Mouse (Mus musculus) lung, adult 18-20 months (tissue): ENCODE results near the gene Cadm2.

ENCODE experiments used
- DNase-seq, 2 experiments: peaks; one replicate each; pipeline ENCODE4 v3.0.0; 2022; ENCODE audit warnings: mixed read lengths in 2 of 2

The Cadm2 gene

DNA sequence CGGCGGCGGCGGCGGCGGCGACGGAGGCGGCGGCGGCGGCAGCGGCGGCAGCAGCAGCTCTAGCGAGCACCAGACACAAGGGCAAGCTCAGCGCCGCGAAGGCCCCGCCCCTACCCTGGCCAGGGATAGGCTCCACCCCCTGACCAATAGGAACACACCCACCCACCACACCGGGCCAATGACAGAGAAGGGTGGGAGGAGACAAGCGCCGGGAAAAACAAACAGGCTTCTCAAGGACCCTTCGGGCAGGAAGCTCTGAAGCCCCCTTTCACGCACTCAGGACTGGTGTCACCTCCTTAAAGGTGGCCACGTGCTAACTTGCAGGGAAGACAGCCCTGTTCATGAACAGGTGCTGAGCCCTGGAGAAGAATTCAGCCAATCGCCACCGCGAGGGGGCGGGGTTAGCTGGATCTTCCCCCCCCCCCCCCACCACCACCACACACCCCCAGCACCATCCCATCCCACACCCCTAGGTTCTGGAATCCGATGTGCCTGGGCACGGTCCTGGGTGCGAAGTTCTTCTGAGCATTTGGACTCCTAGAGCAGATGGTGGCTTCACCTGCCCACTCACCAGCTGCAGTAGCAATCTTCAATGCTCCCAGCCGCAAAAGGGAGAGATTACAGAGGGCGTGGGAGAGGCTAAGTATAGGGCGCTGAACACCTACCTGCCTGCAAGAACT, at the start of gene Cadm2:
TSS of gene Cadm2 (minus strand) at position 83 of the 680 bp plus-strand sequence.
- DNase-seq, result peak; percentile 91 to 94

DNA sequence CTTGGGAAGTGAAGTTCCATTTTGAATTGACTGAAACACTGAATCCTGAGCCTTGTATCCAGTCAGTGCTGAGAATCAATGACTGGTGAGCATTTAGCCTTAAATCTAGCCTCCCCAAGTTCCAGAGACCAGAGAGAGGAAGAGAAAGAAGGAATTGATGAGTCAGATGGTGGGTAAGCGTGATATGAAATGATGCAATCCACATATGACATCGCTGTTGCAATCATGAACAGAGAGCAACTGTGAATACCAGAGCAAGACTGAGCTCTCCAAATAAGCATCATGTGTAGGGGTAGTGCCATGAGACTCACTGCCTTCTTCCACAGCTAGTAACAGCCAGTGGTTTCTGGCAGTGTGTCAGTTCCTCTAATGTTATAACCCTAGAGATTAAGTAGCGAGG, 26.2 kb upstream of the Cadm2 start:
- peak; percentile 1 to 4 for DNase-seq

DNA sequence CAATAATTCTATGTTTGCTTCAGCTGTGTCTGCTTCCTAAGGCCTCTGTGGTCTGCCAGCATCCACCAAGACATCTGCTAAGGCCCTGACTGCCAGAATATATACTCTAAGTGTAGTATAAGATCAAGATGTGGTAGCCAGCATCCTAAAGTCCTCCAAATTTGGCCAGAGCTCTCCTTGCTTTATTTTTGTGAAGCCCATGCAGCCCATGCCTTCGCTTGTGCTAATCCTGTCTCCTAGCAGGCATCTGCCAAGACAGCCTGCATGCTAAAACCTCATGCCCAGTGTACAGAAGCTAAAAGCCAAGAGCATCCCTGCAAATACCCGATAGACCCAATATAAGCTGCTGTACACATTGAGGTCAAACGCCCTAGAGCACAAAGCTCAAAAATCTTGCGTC, 22.9 kb upstream of the Cadm2 start:
- DNase-seq, result no peak

DNA sequence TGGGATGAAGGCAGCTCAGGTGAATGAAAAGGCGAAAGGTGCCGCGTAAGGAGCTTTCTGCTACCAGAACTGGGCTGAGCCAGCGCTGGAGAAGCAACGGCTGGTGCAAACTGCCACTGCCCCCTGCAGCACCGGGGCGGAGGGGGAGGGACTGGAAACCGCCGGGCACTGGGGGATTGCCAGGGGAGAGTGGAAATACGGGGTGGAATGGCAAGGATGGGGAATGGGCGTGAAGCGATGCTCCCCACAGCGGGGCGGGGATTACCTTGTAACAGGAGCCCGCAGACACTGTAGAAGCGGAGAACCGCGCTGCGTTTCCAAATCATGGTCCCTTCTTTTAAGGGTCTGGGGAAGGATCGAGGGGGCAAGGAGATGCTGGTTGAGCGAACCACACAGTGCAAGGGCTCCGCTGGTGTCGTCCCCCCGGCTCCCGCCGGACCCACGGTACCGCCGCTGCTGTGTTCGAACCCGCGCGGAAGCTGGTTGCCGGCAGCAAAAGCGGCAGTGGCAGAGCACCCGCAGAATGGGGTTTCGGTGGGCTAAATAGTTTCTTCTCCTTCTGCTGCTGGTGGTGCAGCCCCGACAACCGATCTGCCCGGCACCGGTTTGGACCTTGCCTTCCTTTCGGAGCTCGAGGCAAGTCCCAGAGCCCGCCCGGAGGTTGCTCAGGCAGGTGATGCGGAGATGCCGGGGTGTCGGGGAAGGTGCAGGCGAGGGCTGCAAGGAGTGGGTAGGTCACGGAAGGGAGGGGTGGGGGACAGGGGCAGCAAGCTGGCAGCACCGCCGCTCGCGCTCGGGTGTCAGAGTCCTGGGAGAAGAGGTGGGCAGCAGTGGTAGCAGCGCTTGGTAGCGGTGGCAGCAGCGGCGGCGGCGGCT, 564 bp downstream of the Cadm2 start:
- DNase-seq, result peak; percentile 44 to 52

DNA sequence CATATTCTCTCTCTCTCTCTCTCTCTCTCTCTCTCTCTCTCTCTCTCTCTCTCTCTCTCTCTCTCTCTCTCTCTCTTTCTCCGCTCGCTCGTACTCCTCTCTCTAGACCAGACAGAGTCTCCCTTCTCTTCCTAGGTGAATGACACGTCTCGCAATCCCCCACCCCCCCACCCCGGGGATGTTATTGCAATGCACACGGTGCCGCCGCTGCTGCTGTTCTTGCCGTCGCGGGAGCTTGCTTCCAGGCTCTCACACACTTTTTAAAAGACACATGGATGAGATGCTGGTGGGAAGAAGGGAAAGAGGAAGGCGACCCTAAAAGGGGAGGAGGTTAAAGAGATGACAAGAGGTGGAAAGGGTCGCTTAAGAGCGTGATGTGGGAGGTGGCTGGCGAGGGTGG, 1.3 kb downstream of the Cadm2 start:
- no peak for DNase-seq

DNA sequence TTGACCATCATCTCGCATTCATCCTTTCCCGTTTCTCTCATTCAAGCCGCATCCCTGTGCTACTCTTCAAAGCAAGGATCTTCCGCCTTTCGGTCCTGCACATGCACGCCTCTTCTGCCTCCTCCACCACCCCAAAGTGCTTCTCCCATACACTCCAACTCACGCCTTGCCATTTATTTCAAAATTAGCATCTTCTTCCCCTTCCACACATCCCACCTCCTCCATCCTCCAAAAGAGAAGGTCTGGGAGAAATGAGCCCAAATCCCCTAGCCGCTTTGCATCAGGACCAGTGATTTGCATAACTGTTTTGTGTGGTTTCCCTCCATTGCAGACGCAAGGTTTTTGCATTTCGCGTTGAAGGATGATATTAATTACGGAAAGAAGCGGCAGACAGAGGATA, 1.9 kb downstream of the Cadm2 start:
- no peak for DNase-seq

DNA sequence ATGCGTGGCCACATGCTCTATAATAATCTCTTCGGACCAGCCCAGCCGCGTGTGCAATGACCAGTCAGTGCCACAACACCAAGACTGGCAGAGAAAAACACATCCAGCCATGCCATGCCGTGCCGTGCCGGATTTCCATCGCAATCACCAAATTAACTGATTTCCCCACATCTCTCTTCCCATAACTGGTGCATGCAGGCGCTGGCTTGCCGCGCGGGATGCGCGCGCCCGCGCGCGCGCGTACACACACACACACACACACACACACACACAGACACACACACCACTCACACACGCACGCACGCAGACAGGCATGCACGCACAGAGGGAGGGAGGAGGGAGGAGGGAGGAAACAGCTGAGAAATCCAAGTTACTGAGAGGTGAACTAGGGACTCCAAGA, 2.9 kb downstream of the Cadm2 start:
- DNase-seq, result no peak

DNA sequence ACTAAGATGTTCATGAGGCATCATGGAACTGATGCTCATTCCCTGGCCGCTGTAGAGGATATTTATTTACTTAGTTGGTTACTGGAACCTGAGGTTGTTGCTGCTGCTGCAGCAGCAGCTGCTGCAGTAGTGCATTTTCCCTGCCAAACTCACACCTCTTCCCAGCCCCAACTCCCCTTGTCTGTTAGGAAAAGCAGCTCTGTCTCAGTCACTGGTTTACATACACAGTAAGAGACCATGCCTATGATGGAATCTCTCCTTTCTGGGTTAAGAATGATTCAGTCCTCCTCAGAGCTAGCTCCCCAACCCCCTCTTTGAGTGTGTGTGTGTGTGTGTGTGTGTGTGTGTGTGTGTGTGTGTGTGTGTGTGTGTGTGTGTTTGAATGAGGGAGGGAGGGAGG, 3.5 kb downstream of the Cadm2 start:
- no peak for DNase-seq

DNA sequence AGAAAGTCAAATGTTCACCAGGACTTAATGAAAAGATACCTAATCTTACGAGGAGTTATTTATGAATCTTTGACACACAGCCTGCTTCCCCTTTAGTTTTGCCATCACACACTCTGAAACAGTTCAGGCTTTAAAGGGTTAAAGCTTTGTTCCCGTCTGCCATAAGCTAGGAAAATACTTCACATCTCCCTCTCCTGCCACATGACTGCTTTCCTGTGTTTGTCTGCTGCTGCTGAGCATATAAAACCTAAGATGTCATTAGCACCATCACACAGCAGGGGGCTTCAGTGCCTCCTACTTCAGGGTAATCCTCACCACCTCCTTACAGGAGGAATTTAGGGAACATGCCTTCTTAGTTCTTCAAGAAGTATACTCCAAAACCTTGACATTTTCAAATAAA, 6.8 kb downstream of the Cadm2 start:
- no peak for DNase-seq

DNA sequence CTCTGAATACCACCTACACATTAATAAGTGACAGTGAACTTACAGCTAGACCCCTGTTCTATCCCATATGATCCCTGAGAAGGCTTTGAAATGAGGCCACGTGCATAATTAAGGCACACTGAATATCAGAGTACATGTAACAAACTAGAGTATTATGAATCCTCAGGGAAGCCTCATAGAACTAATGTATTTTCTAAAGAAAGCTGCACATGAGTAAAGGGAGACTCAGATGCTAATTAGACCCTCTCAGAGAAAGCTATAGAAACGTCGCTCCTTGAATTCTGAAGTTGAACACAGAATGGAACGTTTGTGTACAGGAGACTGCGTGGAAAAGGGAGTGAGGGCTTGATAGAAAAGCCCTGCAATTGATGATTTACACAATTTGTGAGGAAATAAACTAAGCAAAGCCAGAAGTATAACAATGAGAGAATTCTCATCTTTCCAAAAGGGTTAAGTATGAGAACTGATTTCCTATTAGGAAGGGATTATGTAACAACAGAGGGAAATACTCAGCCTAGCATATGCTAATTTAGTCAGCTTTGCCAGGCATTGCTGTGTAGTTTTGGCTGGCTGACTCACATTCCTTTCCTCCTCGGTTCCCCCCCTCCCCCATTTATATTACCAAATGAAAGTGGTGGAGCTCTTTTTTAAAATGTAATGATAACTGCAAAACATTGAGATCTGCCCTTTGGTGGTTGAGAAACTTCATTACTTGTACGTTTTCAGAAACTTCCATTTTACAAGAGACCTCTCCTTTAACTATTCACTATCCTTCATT, 9.6 kb downstream of the Cadm2 start:
- no peak for DNase-seq

DNA sequence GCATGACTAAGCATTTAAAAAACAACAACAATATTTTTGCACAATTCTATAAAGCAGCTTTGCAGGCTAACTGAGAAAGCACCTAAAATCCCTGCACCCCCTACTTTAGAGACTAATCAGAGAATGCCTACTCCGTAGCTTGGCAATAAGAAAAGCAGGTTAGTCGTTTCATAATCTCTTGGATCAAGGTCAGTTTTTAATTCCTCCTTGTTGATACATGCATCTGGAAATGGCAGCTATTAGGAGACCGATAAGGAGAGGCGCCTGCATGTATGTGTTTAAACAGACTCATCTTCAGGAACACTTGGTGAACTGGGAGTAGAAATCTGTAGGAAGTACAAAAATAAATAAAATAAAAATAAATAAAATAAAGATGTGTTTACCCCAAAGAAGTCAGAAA, 11.6 kb downstream of the Cadm2 start:
- DNase-seq, result no peak

DNA sequence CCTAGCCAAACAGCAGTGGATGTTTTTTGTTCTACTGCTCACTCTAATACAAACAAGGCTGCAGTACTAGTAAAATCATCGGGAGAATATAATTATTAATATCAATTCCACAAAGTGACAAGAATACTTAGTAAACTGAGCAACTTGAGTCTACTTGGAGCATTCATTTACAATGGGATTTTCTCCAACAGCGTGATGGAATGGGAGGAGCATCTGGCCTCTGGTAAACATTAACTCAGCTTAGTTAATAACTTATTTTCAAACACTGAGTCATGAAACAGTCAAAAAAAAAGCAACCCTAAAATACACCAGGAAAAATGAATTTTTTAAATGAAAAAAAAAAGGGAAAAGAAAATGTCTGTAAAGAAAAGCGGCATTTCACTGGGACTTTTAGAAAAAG, 12.2 kb downstream of the Cadm2 start:
- DNase-seq, result no peak

DNA sequence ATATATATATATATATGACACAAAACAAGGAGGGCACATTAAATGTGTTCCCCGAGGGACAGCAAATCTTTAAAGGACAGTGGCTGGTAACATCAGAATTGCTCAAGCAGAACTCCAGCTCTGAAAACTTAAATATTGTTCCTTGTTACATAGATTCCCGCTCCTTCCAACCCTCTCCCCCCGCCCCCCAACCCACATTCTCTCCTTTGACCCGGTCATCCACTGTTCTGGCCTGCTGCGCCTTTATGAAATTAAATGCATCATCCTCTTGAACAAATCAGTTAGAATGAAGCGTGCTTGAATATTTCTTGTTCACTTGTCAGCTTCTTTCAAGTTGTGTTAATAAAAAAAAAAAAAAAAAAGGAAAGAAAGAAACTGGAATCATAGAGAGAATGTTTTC, 15.0 kb downstream of the Cadm2 start:
- no peak for DNase-seq

DNA sequence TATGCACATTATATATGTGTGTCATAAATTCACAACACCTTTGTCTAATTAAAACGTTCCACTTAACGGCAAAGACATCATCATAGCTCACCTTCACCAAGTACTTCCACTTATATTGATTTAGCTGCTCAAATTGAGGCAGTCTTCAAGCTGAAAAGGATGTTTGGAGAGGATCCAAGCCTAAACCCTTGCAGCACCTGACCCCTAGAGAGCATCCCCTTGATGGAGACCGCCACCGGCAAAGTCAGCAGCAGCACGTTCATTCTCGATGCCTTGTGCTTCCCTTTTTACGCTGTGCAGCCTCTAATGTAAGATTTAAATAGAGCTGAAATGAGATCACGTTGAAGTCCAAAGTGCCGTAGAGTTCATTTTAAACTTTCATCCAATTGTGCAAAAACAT, 20.7 kb downstream of the Cadm2 start:
- no peak for DNase-seq

DNA sequence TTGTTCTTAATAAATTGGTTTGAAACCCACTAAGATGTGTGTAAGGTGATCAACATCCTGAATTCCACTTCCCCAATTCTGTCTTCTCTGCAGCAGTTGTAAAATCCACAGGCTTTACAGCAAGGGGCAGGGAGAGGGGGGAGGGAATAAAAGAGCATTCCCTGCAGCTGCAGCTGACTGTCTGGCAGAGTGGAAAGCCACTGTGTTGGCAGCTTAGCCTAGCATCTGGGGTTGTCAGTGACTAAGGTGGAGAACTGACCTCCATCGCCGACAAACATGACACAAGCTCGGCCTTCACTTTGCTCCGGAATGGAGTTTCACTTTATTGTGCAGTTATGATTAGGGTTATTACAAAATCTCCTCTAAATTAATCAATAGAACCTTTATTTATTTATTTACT, 21.9 kb downstream of the Cadm2 start:
- DNase-seq, result no peak

DNA sequence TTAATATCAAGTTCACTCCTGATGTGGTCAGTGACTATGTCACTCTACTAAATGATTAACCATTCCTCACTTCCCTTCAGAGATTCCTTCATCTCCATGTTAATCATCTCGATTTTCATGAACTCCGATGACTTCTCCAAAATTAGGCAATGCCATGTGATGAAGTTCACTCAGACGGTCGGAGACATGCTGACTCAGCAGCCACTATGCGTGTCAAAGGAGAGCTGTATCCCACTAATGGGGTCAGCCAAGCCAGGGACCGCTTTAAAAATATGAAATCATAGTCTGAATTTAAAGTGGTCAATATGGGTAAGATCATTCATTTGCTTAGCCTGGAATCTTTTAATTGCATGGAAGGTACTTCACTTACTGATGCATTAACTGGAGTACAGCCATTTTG, 29.7 kb downstream of the Cadm2 start:
- DNase-seq, result no peak

DNA sequence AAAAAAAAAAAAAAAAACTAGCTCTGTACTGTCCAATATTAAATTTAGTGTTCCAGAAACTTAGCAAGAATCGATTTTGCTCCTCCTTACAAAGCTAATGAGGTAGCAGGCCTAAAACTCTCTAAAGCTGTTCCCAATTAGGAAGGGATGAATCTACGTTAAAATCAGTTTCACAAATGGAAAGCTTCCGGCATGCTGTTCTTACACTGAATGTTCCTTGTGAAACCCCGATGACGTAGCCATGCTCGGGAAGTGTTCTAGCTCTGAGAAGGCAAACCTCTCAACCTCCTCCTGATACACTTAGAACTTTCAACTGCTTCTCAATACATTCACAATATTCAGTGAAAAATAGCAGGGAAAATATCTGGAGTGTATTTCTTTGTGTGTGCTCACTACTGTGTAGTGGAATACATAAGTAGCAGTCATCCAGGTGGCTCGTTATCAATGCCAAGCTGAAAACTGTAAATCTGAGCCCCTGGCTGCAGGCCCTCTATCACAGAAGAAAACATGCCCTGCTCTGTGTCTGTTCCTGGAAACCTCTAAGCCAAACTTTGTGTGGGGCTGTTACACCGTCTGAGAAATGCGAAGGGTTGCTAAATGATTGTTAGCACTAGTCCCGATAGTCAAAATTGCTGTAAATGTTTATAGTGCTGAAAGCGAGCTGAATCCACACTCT, 41.7 kb downstream of the Cadm2 start:
- no peak for DNase-seq

DNA sequence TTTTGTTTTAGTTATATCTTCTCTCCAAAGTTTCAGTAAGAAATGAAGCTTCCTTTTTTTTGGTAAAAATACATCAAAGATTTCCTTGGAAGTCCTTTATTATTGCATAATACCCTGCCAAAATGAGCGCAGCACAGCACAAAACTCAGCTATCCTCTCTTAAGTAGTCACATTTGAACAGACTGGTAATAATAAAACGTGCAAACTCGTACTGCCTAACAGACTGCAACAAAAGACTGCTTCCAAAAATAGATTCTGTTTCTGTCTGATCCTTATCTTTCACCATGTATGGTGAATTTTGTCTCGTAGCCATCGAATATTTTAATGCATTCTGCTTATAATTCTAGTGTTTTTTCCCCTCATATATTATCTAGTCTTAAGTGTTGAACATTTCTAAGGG, 45.2 kb downstream of the Cadm2 start:
- no peak for DNase-seq

DNA sequence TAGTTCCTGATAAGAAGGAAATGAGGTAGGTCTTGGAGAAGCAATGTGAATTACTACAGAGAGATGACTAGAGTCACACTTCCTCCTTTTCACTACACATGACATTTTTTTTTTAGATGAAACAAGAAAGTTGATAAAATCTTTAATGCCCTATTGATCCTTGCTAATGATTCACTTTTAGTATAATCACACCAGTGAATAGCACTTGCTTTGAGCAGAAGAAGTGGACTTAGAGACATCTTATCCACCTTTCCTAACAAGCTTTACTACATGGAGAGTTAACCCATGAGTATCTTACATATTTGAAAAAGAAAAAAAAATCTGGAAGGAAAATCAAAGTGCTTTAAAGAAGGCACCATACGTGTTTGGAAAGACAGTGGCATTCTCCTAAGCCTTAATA, 93.7 kb downstream of the Cadm2 start:
- DNase-seq, result no peak

DNA sequence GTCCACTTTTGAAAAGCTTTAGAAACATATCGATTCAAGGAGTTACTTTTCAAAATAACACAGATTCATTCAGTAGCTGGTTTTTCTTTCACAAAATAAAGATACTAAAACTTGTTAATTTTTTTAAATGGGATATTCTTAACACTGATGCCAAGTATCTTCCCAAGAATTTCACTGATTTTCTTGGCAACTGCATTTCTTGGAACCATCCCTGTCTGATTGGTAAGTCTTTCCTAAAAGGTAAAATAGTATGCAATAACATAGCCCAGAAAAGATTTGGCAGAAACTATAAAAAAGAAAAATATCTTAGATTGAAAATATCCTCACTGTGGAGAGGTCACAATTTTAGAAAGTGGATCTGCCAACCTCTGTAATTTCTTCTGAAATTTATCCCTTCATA, 95.8 kb downstream of the Cadm2 start:
- DNase-seq, result no peak

DNA sequence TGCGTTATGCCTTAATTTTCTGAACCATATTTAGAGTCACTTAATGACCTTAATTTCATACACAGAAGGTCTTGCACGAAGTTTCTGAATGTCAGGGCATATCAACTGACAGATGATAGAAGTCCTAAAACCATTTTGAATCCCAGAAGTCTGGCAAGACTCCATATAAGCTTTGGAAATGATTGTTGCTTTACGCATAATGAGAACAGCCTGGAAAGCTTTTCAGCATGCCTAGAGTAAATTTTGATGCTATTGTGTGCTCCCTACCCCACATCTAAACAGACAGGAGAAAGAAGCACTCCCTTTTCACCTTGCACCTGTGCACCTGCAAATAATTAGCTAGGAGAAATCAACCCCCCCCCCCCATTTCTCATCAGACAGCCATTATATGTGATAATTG, 102.4 kb downstream of the Cadm2 start:
- no peak for DNase-seq

DNA sequence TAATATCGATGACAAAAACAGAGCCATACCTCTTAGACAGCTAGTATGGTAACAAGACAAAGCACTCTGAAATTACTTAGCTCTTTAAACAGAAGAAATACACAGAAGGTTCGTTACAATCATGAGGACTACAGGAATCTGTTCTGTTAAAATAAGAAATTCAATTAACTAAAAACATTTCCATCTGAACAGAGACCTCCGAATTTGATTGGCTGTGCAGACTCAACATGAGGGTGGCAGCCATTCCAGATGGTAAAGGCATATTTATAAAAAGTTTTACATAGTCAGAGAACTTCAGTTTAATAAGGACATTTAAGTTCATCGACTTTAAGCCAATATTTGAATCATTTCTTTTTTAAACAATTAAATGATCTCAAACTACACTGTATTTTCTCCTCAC, 105.2 kb downstream of the Cadm2 start:
- DNase-seq, result no peak

DNA sequence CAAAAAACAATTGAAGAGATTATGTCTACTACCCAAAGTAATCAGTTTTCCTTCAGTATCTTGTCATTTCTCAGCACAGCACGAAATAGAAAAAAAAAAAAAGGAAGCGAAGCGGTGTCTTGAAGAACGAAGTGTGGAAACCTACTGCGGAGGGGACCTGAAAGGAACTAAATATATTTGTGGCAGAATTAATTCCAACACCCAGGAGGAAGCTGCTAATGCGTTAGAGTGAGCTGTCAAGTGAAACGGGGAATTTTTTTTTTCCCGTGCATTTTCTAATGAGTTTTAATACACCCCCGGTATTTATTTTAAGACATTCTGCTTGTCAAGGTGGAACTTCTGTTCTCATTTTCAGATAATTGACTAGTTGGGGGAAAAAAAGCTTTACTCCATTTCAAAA, 111.6 kb downstream of the Cadm2 start:
- DNase-seq, result no peak
